Mouse (Mus musculus) left cerebral cortex, postnatal 14 days (tissue): ENCODE data around the gene Zfp984. TPM values are rescaled to one million over a fixed set of nuclear protein-coding genes. Genes with fewer than 3 reads are reported as not detected.
"Not testable (repeated sequence)": the region's sequence is repeated elsewhere in the genome, so short reads cannot be mapped to it uniquely, and the experiment has no call there.

ENCODE experiments used
- DNase-seq, 2 experiments: peaks; one replicate each; pipeline ENCODE4 v3.0.0; 2021 to 2022; ENCODE audit warnings: low spot score in 2 of 2, mixed read lengths in 1 of 2
- intact Hi-C: fragments of 180-260 bp; cut with DNase I; formaldehyde crosslinking; loops from one replicate; pipeline ENCODE4 v1.15.1; 2025
- total RNA-seq, 2 experiments: library from RNA; stranded (reverse); gene quantifications; 2 replicates each; pipeline ENCODE4 v1.2.3; 2021

The Zfp984 gene
- total RNA-seq, 2 experiments from 2014 or later, result 2.2 to 2.6 TPM

GRCm38 (mm10) chr4:147738636-147739369 is 70.8 kb downstream of the Zfp984 start:
- intact Hi-C loops, DNase-seq: not testable (repeated sequence)

Other genes starting within 250 kb of the Zfp984 start
- under 1 TPM; 0.31 to 0.78 TPM for gene Zfp979, start 167.3 kb downstream of the Zfp984 start, total RNA-seq
- not detected for gene Zfp534, start 107.2 kb downstream of the Zfp984 start, total RNA-seq
- gene Zfp933, start 38.6 kb upstream of the Zfp984 start, total RNA-seq, result 10 to 100 TPM; 17.1 to 20.4 TPM
- 10 to 100 TPM; 17.5 to 19.7 TPM for gene Miip, start 59.0 kb upstream of the Zfp984 start, total RNA-seq
- 1 to 10 TPM; 7.9 to 8.0 TPM for gene Fv1, start 59.2 kb upstream of the Zfp984 start, total RNA-seq
- gene Mfn2, start 94.9 kb upstream of the Zfp984 start, total RNA-seq, result 100 to 1,000 TPM; 184 TPM
- 10 to 100 TPM; 20.3 to 21.8 TPM for gene Plod1, start 127.0 kb upstream of the Zfp984 start, total RNA-seq
- 10 to 100 TPM; 26.8 to 30.6 TPM for gene 2510039O18Rik, start 131.1 kb upstream of the Zfp984 start, total RNA-seq
- gene Nppb, start 176.0 kb upstream of the Zfp984 start, total RNA-seq, result not detected
- 1 to 10 TPM in 1 of 2 experiments, under 1 TPM in 1; 0.53 to 1.3 TPM for gene Nppa, start 190.9 kb upstream of the Zfp984 start, total RNA-seq
- 10 to 100 TPM; 60.1 to 61.1 TPM for gene Clcn6, start 229.0 kb upstream of the Zfp984 start, total RNA-seq
- gene Mthfr, start 229.3 kb upstream of the Zfp984 start, total RNA-seq, result 10 to 100 TPM; 24.9 to 28.3 TPM